Mouse (Mus musculus) erythroblast, embryonic 14.5 days (primary cell): ENCODE data around the gene Clec2d.

Source experiments
- GATA1 ChIP-seq: IDR thresholded peaks from 2 replicates; pipeline ENCODE4 v1.6.1; 2012; ENCODE audit warnings: low read length, inconsistent platforms, mixed read lengths
- TAL1 ChIP-seq: IDR thresholded peaks from 3 replicates; pipeline ENCODE4 v1.6.1; 2012; ENCODE audit warnings: low read length, inconsistent platforms, mixed read lengths

- no peak for TF ChIP-seq TAL1
- no peak for TF ChIP-seq GATA1
Measured at GRCm38 (mm10) chr6:129210447-129210790, 30.0 kb downstream of the Clec2d start.
